ENCODE assay signal across 22 mouse cellular contexts in the genomic region with DNA sequence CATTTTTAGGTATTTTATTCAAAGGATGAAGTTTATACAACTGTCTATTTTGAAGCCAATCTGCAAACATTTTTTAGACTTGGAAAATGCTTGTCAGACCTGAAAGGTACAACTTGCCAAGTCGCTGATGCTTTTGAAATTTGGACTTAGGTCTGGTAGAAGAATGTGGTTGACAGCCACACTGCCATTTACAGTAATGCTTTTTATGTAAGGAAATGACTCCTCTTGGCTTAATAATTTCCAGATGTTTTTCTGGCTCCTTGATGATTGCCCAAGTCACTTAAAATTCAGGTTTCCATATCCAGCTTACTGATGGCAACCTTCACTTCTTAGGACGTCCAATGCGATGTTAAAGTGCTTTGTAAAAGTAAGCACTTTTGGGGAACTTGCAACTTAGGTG. TPM values are rescaled to one million over a fixed set of nuclear protein-coding genes. Genes with fewer than 3 reads are reported as not detected.
DNase-seq lines count a peak whose midpoint lies in the region; ATAC-seq lines count a peak whose summit lies in the region.
"Had no signal": no experiment of that assay in that cellular context is flagged by ENCODE, and none has a peak within 500 bp of the region (broad histone marks: within the 10 kb centered on the region; RNA-seq: fewer than 3 reads in every experiment).

No protein-coding gene starts in this region.

- no peak overlapping the region for H3K9ac ChIP-seq in kidney, embryonic 14.5 days (ENCODE audit: low read depth, low read length)
- no peak overlapping the region for H3K9ac ChIP-seq in embryonic facial prominence, embryonic 12.5 days
- H3K9ac ChIP-seq: heart, embryonic 12.5 days; hindbrain, embryonic 12.5 days; liver, embryonic 12.5 days; midbrain, embryonic 15.5 days; neural tube, embryonic 15.5 days had no signal

- no peak overlapping the region for H3K4me3 ChIP-seq in kidney, embryonic 14.5 days (ENCODE audit: low read length)
- no peak overlapping the region for H3K4me3 ChIP-seq in embryonic facial prominence, embryonic 12.5 days
- H3K4me3 ChIP-seq in limb, embryonic 10.5 days: no peak overlapping the region
- H3K4me3 ChIP-seq: heart, embryonic 12.5 days; hindbrain, embryonic 12.5 days; liver, embryonic 12.5 days; midbrain, embryonic 15.5 days; neural tube, embryonic 15.5 days had no signal

- H3K27ac ChIP-seq in kidney, embryonic 14.5 days (ENCODE audit: low read depth, low read length): no peak overlapping the region
- H3K27ac ChIP-seq in embryonic facial prominence, embryonic 12.5 days: peak overlapping the region; percentile 30; the same call in 1 of the 2 replicates
- peak overlapping the region; percentile 64; the same call in 1 of the 2 replicates for H3K27ac ChIP-seq in limb, embryonic 10.5 days
- H3K27ac ChIP-seq: hindbrain, embryonic 12.5 days; liver, embryonic 12.5 days; midbrain, embryonic 15.5 days; neural tube, embryonic 15.5 days had no signal

- no peak overlapping the region for H3K4me2 ChIP-seq in kidney, embryonic 14.5 days (replicated peaks; ENCODE audit: low read depth, low read length)
- no peak overlapping the region for H3K4me2 ChIP-seq in embryonic facial prominence, embryonic 12.5 days (replicated peaks)
- H3K4me2 ChIP-seq: heart, embryonic 12.5 days; hindbrain, embryonic 12.5 days; liver, embryonic 12.5 days; midbrain, embryonic 15.5 days; neural tube, embryonic 15.5 days had no signal

- H3K27me3 ChIP-seq in kidney, embryonic 14.5 days (ENCODE audit: control insufficient read depth, insufficient read depth, low read length): no peaks in the 10 kb centered on the region
- no peaks in the 10 kb centered on the region for H3K27me3 ChIP-seq in embryonic facial prominence, embryonic 12.5 days
- H3K27me3 ChIP-seq in limb, embryonic 10.5 days (ENCODE audit: low read depth, poor library complexity, severe bottlenecking): no peaks in the 10 kb centered on the region
- H3K27me3 ChIP-seq: heart, embryonic 12.5 days; hindbrain, embryonic 12.5 days; liver, embryonic 12.5 days; midbrain, embryonic 15.5 days; neural tube, embryonic 15.5 days had no signal

- no peaks in the 10 kb centered on the region for H3K9me3 ChIP-seq in kidney, embryonic 14.5 days (ENCODE audit: control insufficient read depth, low read length)
- no peaks in the 10 kb centered on the region for H3K9me3 ChIP-seq in embryonic facial prominence, embryonic 12.5 days
- no peaks in the 10 kb centered on the region for H3K9me3 ChIP-seq in limb, embryonic 10.5 days (replicated peaks)
- H3K9me3 ChIP-seq: heart, embryonic 12.5 days; hindbrain, embryonic 12.5 days; liver, embryonic 12.5 days; midbrain, embryonic 15.5 days; neural tube, embryonic 15.5 days had no signal

- H3K4me1 ChIP-seq in kidney, embryonic 14.5 days (ENCODE audit: control insufficient read depth, insufficient read depth, low read length): no peaks in the 10 kb centered on the region
- no peaks in the 10 kb centered on the region for H3K4me1 ChIP-seq in embryonic facial prominence, embryonic 12.5 days
- peaks cover 17% of the 10 kb centered on the region for H3K4me1 ChIP-seq in limb, embryonic 10.5 days
- H3K4me1 ChIP-seq: heart, embryonic 12.5 days; hindbrain, embryonic 12.5 days; liver, embryonic 12.5 days; midbrain, embryonic 15.5 days; neural tube, embryonic 15.5 days had no signal

- 89% methylated on average over 3 of the region's 3 CpGs for WGBS in kidney, embryonic 14.5 days
- WGBS in embryonic facial prominence, embryonic 12.5 days: 38% methylated on average over 3 of the region's 3 CpGs
- WGBS in limb, embryonic 10.5 days: 67% methylated on average over 3 of the region's 3 CpGs

- H3K36me3 ChIP-seq in kidney, embryonic 14.5 days (ENCODE audit: control insufficient read depth, insufficient read depth, low read length): no peaks in the 10 kb centered on the region
- no peaks in the 10 kb centered on the region for H3K36me3 ChIP-seq in embryonic facial prominence, embryonic 12.5 days
- no peaks in the 10 kb centered on the region for H3K36me3 ChIP-seq in limb, embryonic 10.5 days
- H3K36me3 ChIP-seq: heart, embryonic 12.5 days; hindbrain, embryonic 12.5 days; liver, embryonic 12.5 days; midbrain, embryonic 15.5 days; neural tube, embryonic 15.5 days had no signal

- DNase-seq in kidney, adult 11 months: peak; percentile 49
- DNase-seq in 3134 (ENCODE audit: extremely low read depth, insufficient read length, low spot score): peak; percentile 6
- no peak for DNase-seq in limb, embryonic 10.5 days (ENCODE audit: low spot score)
- no peak for DNase-seq in cerebellum, adult 18-20 months
- no peak for DNase-seq in ovary, postnatal 36 days (ENCODE audit: low spot score)
- DNase-seq: adrenal gland, adult 8-10 months; cerebellum, postnatal 10 days; gastrocnemius, postnatal 10 days; heart, adult 11 months; heart, postnatal 14 days; lung, adult 2 months; lung, postnatal 36 days; right cerebral cortex, postnatal 14 days; spleen, adult 18-20 months had no signal

- no peak for ATAC-seq in kidney, embryonic 14.5 days (ENCODE audit: low FRiP score, low TSS enrichment)
- ATAC-seq in embryonic facial prominence, embryonic 12.5 days (ENCODE audit: insufficient number of reproducible peaks, insufficient read depth, low FRiP score, low TSS enrichment): no peak
- ATAC-seq: inflammation-experienced regulatory T-cells, adult 6 months; liver, embryonic 12.5 days; midbrain, embryonic 15.5 days had no signal

RNA-seq across cellular contexts. Expression of gene Lmo7, which starts 16.9 kb away (rescaled TPM):
- polyA plus RNA-seq in kidney, embryonic 14.5 days (2014; fragmentation: Nextera tagmentation; extraction: Ambion mirVana): 6.2 and 11.6 TPM in 2 replicates
- 10.6 and 13.8 TPM in 2 replicates for polyA plus RNA-seq in embryonic facial prominence, embryonic 12.5 days (2016; fragmentation: Nextera tagmentation; extraction: Ambion mirVana)
- 4.1 and 4.8 TPM in 2 replicates for polyA plus RNA-seq in limb, embryonic 10.5 days (2016; fragmentation: Nextera tagmentation; extraction: Ambion mirVana)

RNA-seq across cellular contexts. Expression of gene Gm9922, which starts 17.0 kb away (rescaled TPM):
- 1.6 and 3.0 TPM in 2 replicates for polyA plus RNA-seq in kidney, embryonic 14.5 days (2014; fragmentation: Nextera tagmentation; extraction: Ambion mirVana)
- 2.0 and 2.3 TPM in 2 replicates for polyA plus RNA-seq in embryonic facial prominence, embryonic 12.5 days (2016; fragmentation: Nextera tagmentation; extraction: Ambion mirVana)
- polyA plus RNA-seq in limb, embryonic 10.5 days (2016; fragmentation: Nextera tagmentation; extraction: Ambion mirVana): 0.54 and 1.0 TPM in 2 replicates
- polyA plus RNA-seq: inflammation-experienced regulatory T-cells, adult 6 months; liver, embryonic 12.5 days; midbrain, embryonic 15.5 days had no signal

Comparison
In these comparisons a context has a peak if more than half of its experiments do, and no peak if none do; other contexts are left out.
1. DNase-seq: peak in kidney, adult 11 months (single experiment) and 3134 (single experiment); none in limb, embryonic 10.5 days (single experiment), cerebellum, adult 18-20 months (0 of 2) and ovary, postnatal 36 days (single experiment).